Mouse (Mus musculus) midbrain, embryonic 12.5 days (tissue): ENCODE data around the gene Gimap8. TPM values are rescaled to one million over a fixed set of nuclear protein-coding genes. Genes with fewer than 3 reads are reported as not detected.
A peak's percentile ranks its signal among the peaks of the same experiment; 100 is the strongest.

ENCODE experiments used
- ATAC-seq: fragments of 200-750 bp; cut with Nextera tagmentation; 2 replicates; pipeline ENCODE4 v1.8.0; 2017; ENCODE audit warnings: low read depth, moderate TSS enrichment, moderate library complexity; ENCODE audit not compliant: low FRiP score
- H3K27ac ChIP-seq: fragments of 300-500 bp; sonication (generic); replicated peaks from 2 replicates; pipeline ENCODE4 v1.5.1; 2016; ENCODE audit warnings: mild to moderate bottlenecking
- H3K27me3 ChIP-seq: fragments of 300-500 bp; sonication (generic); 2 replicates; pipeline ENCODE4 v1.6.1; 2016; ENCODE audit warnings: mild to moderate bottlenecking
- H3K36me3 ChIP-seq: fragments of 300-500 bp; sonication (generic); 2 replicates; pipeline ENCODE4 v1.6.1; 2016
- H3K4me1 ChIP-seq: fragments of 300-500 bp; sonication (generic); 2 replicates; pipeline ENCODE4 v1.6.1; 2016
- H3K4me2 ChIP-seq: fragments of 300-500 bp; sonication (generic); replicated peaks from 2 replicates; pipeline ENCODE4 v1.6.1; 2016; ENCODE audit warnings: mild to moderate bottlenecking, moderate library complexity
- H3K4me3 ChIP-seq: fragments of 300-500 bp; sonication (generic); 2 replicates; pipeline ENCODE4 v1.5.1; 2016; ENCODE audit warnings: mild to moderate bottlenecking
- H3K9ac ChIP-seq: fragments of 300-500 bp; sonication (generic); replicated peaks from 2 replicates; pipeline ENCODE4 v1.6.1; 2016; ENCODE audit warnings: mild to moderate bottlenecking, moderate library complexity
- H3K9me3 ChIP-seq: fragments of 300-500 bp; sonication (generic); 2 replicates; pipeline ENCODE4 v1.6.1; 2016; ENCODE audit warnings: mild to moderate bottlenecking
- WGBS: fragments of 180-500 bp; shearing (Covaris S2); methylation state at CpG from one replicate; pipeline ENCODE4 v1.1.7; 2016; 5-methylcytosine and 5-hydroxymethylcytosine counted together
- polyA plus RNA-seq: library from polyadenylated mRNA; unstranded; fragments of >200 nt; fragmentation: Nextera tagmentation; extraction: Ambion mirVana; gene quantifications from 2 replicates; pipeline ENCODE4 v1.2.1, GENCODE M21; 2016

Gene Gimap8
- polyA plus RNA-seq, 1 experiment from 2014 or later, result 0.45 TPM

DNA sequence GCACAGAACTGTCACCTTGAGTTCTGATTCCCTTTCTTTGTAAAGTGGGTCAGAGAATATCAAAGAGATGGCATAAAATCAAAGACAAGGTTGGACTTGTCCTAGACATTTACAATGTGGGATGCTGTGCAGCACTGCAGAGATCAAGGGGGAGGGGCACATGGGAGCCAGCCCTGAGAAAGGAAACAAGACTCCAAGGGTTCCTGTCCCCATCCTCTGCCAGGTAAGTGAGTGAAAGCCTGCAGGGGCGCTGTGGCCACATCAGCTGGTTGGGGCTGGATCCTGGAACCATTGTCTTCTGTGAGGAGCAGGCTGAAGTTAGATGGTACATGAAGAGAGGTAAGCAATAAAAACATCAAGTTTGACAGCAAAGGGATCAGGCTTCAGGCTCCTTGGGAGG lies 23.6 kb upstream of the Gimap8 start:
- H3K4me3 ChIP-seq, result no peak overlapping the region
- peaks cover 12% of the 10 kb centered on the region for H3K4me1 ChIP-seq
- no peak overlapping the region for H3K9ac ChIP-seq
- no peaks in the 10 kb centered on the region for H3K9me3 ChIP-seq
- H3K4me2 ChIP-seq, result no peak overlapping the region
- ATAC-seq, result no peak
- peaks cover 29% of the 10 kb centered on the region for H3K36me3 ChIP-seq
- WGBS, result 22% methylated on average over 1 of the region's 1 CpGs
- H3K27ac ChIP-seq, result no peak overlapping the region
- peaks cover 32% of the 10 kb centered on the region for H3K27me3 ChIP-seq

DNA sequence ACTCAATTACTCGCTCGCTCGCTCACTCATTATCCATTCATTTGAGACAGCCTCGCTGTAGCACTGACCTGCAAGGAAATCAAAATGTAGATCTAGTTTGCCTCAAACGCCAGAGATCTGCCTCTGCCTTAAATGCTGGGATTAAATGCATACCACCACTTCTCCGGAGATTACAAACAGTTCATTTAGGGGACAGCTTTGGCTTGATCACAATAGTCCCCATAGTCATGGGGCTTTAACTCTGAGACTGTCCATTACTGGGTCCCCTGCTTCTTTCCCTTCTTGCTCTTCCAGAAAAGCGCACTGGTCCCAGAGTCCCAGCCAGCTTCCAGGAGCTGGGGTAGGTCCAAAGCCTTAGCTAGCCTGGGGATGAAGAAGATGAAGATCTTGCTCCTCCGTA lies 20.6 kb upstream of the Gimap8 start, which contains the start of gene AI854703:
TSS of gene AI854703 (plus strand) at position 301 of the 400 bp plus-strand sequence.
- Histone ChIP-seq H3K27me3 (peaks cover 58% of the 10 kb centered on the region), H3K27ac (no peak within 1 kb of the TSS)
- ATAC-seq, result no peak

DNA sequence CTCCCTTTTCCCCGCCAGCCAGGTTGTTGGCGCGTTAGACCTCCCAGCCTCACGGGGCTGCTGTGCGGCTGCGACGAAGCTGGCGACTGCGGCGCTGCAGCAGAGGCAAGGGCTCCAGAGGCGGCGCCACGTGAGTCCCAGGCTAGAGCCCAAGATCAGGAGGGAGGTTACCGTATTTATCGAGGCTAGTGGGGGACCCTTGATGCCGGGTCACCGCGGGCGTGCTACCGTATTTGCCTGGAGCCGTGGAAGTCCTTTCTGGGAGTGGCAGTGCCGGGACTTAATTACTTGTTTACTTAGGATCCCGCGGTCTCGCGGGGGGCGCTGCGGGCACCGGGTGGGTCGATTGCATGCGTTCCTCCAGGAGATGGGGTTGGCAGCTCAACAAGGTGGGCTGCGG lies 20.1 kb upstream of the Gimap8 start:
- Histone ChIP-seq H3K36me3 (no peaks in the 10 kb centered on the region), H3K4me3 (peak overlapping the region; percentile 44), H3K9me3 (no peaks in the 10 kb centered on the region), H3K27ac (no peak overlapping the region), H3K4me2 (peak overlapping the region; percentile 71), H3K9ac (peak overlapping the region; percentile 40), H3K4me1 (peaks cover 20% of the 10 kb centered on the region), H3K27me3 (peaks cover 58% of the 10 kb centered on the region)
- WGBS, result under 1% methylated on average over 32 of the region's 32 CpGs
- peak; percentile 41 for ATAC-seq

More for the DNA sequence above, 20.6 kb upstream of the Gimap8 start, which contains the start of gene AI854703:
- WGBS, result 24% methylated on average over 8 of the region's 8 CpGs
- peak within 1 kb of the TSS; percentile 71 for H3K4me2 ChIP-seq
- peak within 1 kb of the TSS; percentile 40 for H3K9ac ChIP-seq
- peaks cover 20% of the 10 kb centered on the region for H3K4me1 ChIP-seq
- H3K36me3 ChIP-seq, result peaks cover 3% of the 10 kb centered on the region; the same call in 1 of the 2 replicates
- peak within 1 kb of the TSS; percentile 44 for H3K4me3 ChIP-seq
- no peaks in the 10 kb centered on the region for H3K9me3 ChIP-seq

DNA sequence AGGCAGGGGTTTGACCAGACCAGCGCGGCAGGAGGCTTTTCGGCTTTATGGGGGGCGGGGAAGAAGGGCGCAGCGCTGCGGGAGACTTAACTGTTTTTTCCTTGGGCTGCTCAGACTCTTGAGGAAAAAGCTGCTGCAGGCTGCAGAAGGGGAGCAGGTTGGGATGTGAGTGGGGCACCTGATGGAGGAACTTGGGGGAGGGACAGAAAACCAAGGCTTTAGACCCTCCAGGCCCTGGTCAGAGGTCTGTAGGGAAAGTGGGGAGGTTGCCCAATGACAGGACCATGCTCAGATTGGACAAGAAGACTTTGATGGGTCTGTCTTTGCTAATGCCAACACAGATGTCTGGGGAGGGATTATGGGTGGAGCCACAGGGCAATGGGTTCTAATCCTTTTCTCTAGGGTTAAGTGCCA lies 19.5 kb upstream of the Gimap8 start:
- Histone ChIP-seq H3K9ac (peak overlapping the region; percentile 40; the same call in 1 of the 2 replicates), H3K4me3 (peak overlapping the region; percentile 44), H3K4me1 (peaks cover 20% of the 10 kb centered on the region), H3K27ac (no peak overlapping the region), H3K9me3 (no peaks in the 10 kb centered on the region), H3K4me2 (peak overlapping the region; percentile 71), H3K36me3 (no peaks in the 10 kb centered on the region), H3K27me3 (peaks cover 58% of the 10 kb centered on the region)
- no peak for ATAC-seq
- 4% methylated on average over 7 of the region's 7 CpGs for WGBS

DNA sequence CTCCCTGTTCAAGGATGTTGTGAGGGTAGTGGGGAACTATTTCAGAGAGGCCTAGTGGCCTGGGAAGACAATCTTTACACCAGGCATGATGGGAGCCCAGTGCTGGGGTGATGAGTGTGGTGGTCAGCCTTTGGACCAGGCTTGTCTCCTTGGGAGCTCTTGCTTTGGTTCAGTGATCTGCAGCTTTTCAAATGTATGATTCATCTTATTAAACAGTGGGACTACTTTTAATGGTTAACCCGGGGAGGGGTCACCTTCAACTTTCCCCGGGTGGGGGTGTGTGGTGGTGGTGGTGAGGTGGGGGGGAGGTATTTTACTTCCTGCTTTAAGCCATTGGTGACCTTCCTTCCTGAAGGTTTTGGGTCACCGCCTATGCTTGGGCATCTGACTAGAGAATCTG lies 18.7 kb upstream of the Gimap8 start:
- no peak for ATAC-seq
- 83% methylated on average over 3 of the region's 3 CpGs for WGBS
- Histone ChIP-seq H3K27ac (no peak overlapping the region), H3K9ac (no peak overlapping the region), H3K4me3 (no peak overlapping the region), H3K4me1 (peaks cover 20% of the 10 kb centered on the region), H3K4me2 (no peak overlapping the region), H3K27me3 (peaks cover 58% of the 10 kb centered on the region), H3K36me3 (no peaks in the 10 kb centered on the region), H3K9me3 (no peaks in the 10 kb centered on the region)

DNA sequence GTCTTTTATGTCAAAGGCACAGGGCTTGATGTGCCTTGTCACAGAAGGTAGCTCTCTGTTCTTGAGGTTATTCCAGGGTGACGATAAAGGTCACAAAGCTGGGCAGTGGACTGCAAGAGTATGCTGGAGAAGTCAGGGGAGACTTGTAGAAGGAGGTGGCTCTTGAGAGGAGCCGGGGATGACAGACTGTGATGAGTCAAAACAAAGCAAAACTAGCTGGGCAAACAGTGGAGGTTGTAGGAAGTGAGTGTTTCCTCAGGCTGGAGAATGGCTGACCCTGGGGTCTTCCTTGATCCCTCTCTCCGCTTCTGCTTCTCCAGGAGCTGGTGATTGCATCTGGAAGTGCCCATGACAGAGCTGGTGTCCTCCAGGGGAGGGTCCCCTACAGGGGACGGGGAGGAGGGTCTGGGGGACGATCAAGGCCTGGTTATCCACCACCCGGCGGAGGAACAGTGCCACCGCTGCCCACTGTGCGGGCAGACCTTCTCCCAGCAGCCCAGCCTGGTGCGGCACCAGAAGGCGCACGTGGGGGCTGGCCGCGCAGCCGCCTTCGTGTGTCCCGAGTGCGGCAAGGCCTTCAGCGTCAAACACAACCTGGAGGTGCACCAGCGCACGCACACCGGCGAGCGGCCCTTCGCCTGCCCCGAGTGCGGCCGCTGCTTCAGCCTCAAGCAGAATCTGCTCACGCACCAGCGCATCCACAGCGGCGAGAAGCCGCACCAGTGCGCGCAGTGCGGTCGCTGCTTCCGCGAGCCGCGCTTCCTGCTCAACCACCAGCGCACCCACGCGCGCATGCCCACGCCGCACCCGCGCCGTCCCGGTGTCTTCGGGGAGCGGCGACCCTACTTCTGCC lies 18.0 kb upstream of the Gimap8 start:
- Histone ChIP-seq H3K4me2 (peak overlapping the region; percentile 67), H3K4me1 (peaks cover 20% of the 10 kb centered on the region), H3K27me3 (peaks cover 58% of the 10 kb centered on the region), H3K9me3 (no peaks in the 10 kb centered on the region), H3K36me3 (no peaks in the 10 kb centered on the region), H3K9ac (peak overlapping the region; percentile 34; the same call in 1 of the 2 replicates), H3K4me3 (peak overlapping the region; percentile 45), H3K27ac (no peak overlapping the region)
- 11% methylated on average over 51 of the region's 54 CpGs for WGBS
- peak; percentile 47; the same call in 1 of the 2 replicates for ATAC-seq

DNA sequence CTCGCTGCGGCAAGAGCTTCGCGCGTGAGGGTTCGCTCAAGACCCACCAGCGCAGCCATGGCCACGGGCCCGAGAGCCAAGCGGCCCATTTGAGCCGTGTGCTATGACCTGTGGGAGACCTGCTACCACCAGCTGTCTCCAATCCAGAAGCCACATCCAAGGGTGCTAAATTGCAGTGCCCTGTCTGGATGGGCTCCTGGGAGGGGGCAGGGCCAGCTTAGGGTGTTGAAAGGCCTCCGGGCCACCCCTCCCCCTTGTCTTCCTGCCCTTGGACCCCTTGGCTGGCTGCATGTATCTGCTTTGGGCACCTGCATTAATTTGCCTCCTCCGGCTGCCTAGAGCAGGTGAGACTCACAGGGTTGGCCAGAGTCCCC lies 17.4 kb upstream of the Gimap8 start:
- peak; percentile 19; the same call in 1 of the 2 replicates for ATAC-seq
- no peak overlapping the region for H3K27ac ChIP-seq

DNA sequence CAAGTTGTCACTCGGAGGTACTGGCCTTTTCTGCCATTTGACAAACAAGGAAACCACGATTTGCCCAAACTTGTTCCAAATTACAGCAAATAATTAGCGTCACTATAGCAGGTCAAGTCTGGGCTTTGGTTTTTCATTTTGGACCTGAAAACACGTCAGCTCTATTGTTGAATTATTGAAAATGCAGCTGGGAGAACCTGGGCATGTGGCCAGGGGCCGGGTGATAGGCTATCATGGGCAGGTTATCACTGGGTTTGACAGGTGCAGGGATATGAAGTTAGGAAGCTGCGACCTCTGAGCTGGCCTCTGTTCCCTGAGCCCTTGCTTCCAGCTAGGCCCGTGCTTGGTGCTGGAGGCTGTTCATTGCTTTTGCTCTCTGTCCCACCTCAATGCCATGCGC lies 16.2 kb upstream of the Gimap8 start:
- H3K9ac ChIP-seq, result no peak overlapping the region
- ATAC-seq, result no peak
- no peak overlapping the region for H3K4me2 ChIP-seq
- peaks cover 20% of the 10 kb centered on the region for H3K4me1 ChIP-seq
- no peaks in the 10 kb centered on the region for H3K9me3 ChIP-seq
- H3K27ac ChIP-seq, result no peak overlapping the region
- H3K36me3 ChIP-seq, result no peaks in the 10 kb centered on the region
- 92% methylated on average over 8 of the region's 8 CpGs for WGBS
- H3K27me3 ChIP-seq, result peaks cover 49% of the 10 kb centered on the region
- no peak overlapping the region for H3K4me3 ChIP-seq

More for the DNA sequence above, 17.4 kb upstream of the Gimap8 start:
- Histone ChIP-seq H3K4me2 (peak overlapping the region; percentile 67), H3K27me3 (peaks cover 58% of the 10 kb centered on the region), H3K9ac (peak overlapping the region; percentile 34; the same call in 1 of the 2 replicates), H3K9me3 (no peaks in the 10 kb centered on the region), H3K4me1 (peaks cover 20% of the 10 kb centered on the region), H3K36me3 (no peaks in the 10 kb centered on the region), H3K4me3 (peak overlapping the region; percentile 45)
- whole genome bisulfite sequencing, result 22% methylated on average over 13 of the region's 13 CpGs

DNA sequence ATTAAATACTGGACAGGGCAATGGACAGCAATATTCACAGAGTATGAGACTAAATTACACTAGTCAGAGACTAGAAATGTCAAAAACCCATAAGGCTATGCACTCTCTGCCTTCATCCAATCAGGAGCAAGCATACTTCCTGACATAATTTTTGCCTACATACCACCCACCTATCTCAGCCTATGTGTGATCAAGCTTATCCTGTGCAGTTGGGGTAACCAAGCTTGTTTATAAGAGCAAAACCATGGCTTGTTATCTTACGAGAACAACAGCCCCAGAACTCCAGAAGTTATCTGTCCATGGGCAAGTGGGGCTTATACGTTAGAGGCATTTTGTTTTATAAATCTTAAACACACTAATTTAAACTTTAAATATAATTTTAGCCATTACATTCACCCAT lies 11.9 kb upstream of the Gimap8 start:
- no peaks in the 10 kb centered on the region for H3K36me3 ChIP-seq
- no peak overlapping the region for H3K9ac ChIP-seq
- H3K27ac ChIP-seq, result no peak overlapping the region
- peaks cover 9% of the 10 kb centered on the region for H3K27me3 ChIP-seq
- H3K4me2 ChIP-seq, result no peak overlapping the region
- no peak overlapping the region for H3K4me3 ChIP-seq
- no peaks in the 10 kb centered on the region for H3K9me3 ChIP-seq
- H3K4me1 ChIP-seq, result no peaks in the 10 kb centered on the region
- ATAC-seq, result no peak
- WGBS, result 88% methylated on average over 2 of the region's 2 CpGs

DNA sequence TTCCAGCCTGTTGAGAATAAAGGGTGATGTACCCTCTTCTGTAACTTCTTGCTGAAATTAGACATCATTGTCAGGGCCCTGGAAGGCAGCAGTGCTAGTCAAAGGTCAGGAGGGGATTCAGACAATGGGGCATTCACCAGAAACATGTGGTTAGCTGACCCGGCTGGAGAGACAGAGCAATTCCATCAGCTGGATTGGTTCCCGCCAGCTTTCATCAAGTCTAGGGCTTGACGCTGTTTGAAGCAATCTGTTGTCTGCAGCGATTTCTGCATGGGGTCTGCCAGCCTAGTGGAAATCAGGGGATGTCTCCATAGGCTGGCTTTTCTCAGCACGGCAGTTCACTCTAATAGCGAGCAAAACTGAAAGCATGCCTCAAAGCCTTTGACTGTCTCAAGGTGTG lies 10.5 kb upstream of the Gimap8 start:
- 43% methylated on average over 6 of the region's 6 CpGs for WGBS

DNA sequence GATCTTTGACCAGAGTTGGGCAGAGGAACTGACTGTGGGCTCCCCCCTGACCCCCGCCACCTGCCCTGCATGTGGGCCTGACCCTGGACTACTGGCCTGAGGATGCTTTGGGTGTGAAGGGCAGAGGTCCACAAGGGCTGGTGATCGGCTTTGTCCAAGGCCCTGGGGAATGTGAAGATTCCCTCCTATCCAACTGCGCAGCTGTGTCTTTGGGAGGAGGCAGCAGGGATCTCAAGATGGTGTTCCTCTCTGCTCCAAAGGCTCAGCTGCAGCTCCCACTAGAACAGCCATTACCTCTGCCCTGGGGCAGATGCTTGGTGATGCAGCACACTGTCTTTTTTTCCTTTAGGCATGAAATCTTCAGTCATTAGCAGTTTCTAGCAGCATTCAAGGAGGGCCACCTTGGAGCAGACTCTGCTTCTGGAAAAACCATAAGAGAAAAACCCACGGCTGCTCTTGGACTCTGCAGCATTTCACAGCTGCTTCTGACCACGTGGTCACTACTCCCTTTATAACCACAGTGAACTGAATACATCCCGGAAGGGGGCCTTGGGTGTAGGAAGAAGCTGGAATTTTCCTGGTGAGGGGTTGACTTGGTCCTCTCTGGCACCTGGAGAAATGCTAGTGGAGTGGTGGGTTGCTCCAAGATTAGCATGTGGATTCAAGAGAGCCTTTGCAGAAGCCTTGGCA lies 9.1 kb upstream of the Gimap8 start:
- 68% methylated on average over 6 of the region's 6 CpGs for WGBS

More for the DNA sequence above, 10.5 kb upstream of the Gimap8 start:
- H3K4me3 ChIP-seq, result no peak overlapping the region
- H3K36me3 ChIP-seq, result no peaks in the 10 kb centered on the region
- no peak overlapping the region for H3K4me2 ChIP-seq
- no peaks in the 10 kb centered on the region for H3K4me1 ChIP-seq
- ATAC-seq, result no peak
- no peak overlapping the region for H3K9ac ChIP-seq
- no peaks in the 10 kb centered on the region for H3K27me3 ChIP-seq
- no peak overlapping the region for H3K27ac ChIP-seq
- H3K9me3 ChIP-seq, result no peaks in the 10 kb centered on the region

DNA sequence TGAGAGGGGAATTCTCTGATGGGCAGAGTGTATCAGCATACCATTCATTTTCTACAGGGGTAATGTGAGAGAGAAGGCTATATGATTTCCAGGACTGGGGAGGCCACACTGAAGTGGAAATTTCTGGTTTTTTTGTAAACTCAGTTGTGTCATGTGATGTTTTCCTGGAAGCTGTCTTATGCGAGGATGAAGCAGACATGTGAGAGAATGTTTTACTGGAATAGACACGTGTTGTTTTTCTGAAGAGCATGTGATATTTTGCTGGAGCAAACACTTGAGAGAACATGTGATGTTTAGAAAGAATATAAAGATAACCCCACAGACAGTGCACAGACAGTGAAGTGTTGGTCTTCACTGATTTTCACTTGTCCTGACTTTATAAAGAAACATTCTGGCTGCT lies 8.5 kb upstream of the Gimap8 start:
- Histone ChIP-seq H3K4me2 (no peak overlapping the region), H3K27ac (no peak overlapping the region), H3K4me1 (no peaks in the 10 kb centered on the region), H3K27me3 (no peaks in the 10 kb centered on the region), H3K9me3 (no peaks in the 10 kb centered on the region), H3K9ac (no peak overlapping the region), H3K36me3 (no peaks in the 10 kb centered on the region), H3K4me3 (no peak overlapping the region)
- no peak for ATAC-seq
- WGBS, result 84% methylated on average over 2 of the region's 2 CpGs

More for the DNA sequence above, 9.1 kb upstream of the Gimap8 start:
- no peaks in the 10 kb centered on the region for H3K9me3 ChIP-seq
- H3K4me2 ChIP-seq, result no peak overlapping the region
- no peak overlapping the region for H3K4me3 ChIP-seq
- H3K9ac ChIP-seq, result no peak overlapping the region
- ATAC-seq, result no peak
- H3K27ac ChIP-seq, result no peak overlapping the region
- no peaks in the 10 kb centered on the region for H3K36me3 ChIP-seq
- H3K27me3 ChIP-seq, result no peaks in the 10 kb centered on the region
- H3K4me1 ChIP-seq, result no peaks in the 10 kb centered on the region
